ENCODE assay signal across 8 mouse cellular contexts in the genomic region with DNA sequence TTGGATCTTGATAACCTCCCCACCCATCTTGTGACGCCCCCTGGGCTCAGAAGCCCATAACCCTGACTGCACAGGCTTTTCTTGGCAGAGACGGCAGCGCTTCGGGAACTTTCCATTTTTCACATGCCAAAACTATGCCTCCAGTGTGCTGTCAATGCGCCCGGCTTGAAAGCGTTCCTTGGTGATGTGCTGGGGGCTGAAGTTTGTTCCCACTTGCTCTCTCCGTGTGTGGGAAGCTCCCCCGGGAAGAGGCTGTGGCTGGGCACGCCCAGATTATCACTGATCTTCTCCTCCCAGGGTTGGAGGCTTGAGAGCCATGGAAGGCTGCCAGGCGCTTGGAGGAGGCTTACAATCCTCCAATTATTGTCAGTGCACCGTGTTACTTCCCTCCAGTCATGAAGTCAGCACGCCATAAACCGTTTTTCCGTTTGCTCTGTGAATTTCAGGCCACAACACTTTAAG.
DNase-seq lines count a peak whose midpoint lies in the region; ATAC-seq lines count a peak whose summit lies in the region.

No protein-coding gene starts in this region.

- ATAC-seq in embryonic facial prominence, embryonic 15.5 days (ENCODE audit: insufficient number of reproducible peaks, low FRiP score, low TSS enrichment, low read depth) = peak; percentile 70; the same call in 1 of the 2 replicates
- no peak for ATAC-seq in liver, embryonic 11.5 days (replicated peaks; ENCODE audit: low FRiP score)
- no peak for ATAC-seq in neural tube, embryonic 12.5 days (ENCODE audit: low FRiP score, low read depth)

- peak overlapping the region; percentile 32 for H3K4me3 ChIP-seq in embryonic facial prominence, embryonic 15.5 days (replicated peaks)
- H3K4me3 ChIP-seq in liver, embryonic 11.5 days (ENCODE audit: low read depth, low read length) = no peak overlapping the region
- peak overlapping the region; percentile 22; the same call in 1 of the 2 replicates for H3K4me3 ChIP-seq in neural tube, embryonic 12.5 days

- peaks cover 3% of the 10 kb centered on the region; the same call in 1 of the 2 replicates for H3K27me3 ChIP-seq in embryonic facial prominence, embryonic 15.5 days
- no peaks in the 10 kb centered on the region; the same call in 1 of the 2 replicates for H3K27me3 ChIP-seq in liver, embryonic 11.5 days (replicated peaks; ENCODE audit: control insufficient read depth, insufficient read depth, low read length)
- H3K27me3 ChIP-seq in neural tube, embryonic 12.5 days (replicated peaks) = no peaks in the 10 kb centered on the region

- WGBS in embryonic facial prominence, embryonic 15.5 days = 3% methylated on average over 15 of the region's 15 CpGs
- WGBS in liver, embryonic 11.5 days = 22% methylated on average over 15 of the region's 15 CpGs
- WGBS in neural tube, embryonic 12.5 days = 20% methylated on average over 15 of the region's 15 CpGs

- no peaks in the 10 kb centered on the region for H3K36me3 ChIP-seq in embryonic facial prominence, embryonic 15.5 days
- H3K36me3 ChIP-seq in liver, embryonic 11.5 days (ENCODE audit: control insufficient read depth, insufficient read depth, low read length) = no peaks in the 10 kb centered on the region
- no peaks in the 10 kb centered on the region for H3K36me3 ChIP-seq in neural tube, embryonic 12.5 days

- no peak overlapping the region for H3K9ac ChIP-seq in embryonic facial prominence, embryonic 15.5 days
- no peak overlapping the region for H3K9ac ChIP-seq in liver, embryonic 11.5 days (ENCODE audit: low read depth, low read length)
- peak overlapping the region; percentile 17; the same call in 1 of the 2 replicates for H3K9ac ChIP-seq in neural tube, embryonic 12.5 days

- H3K27ac ChIP-seq in embryonic facial prominence, embryonic 15.5 days (replicated peaks) = peak overlapping the region; percentile 63
- no peak overlapping the region for H3K27ac ChIP-seq in liver, embryonic 11.5 days (ENCODE audit: low read depth, low read length)
- H3K27ac ChIP-seq in neural tube, embryonic 12.5 days = no peak overlapping the region

- H3K4me1 ChIP-seq in embryonic facial prominence, embryonic 15.5 days = peaks cover 17% of the 10 kb centered on the region
- no peaks in the 10 kb centered on the region for H3K4me1 ChIP-seq in liver, embryonic 11.5 days (replicated peaks; ENCODE audit: control insufficient read depth, insufficient read depth, low read length)
- H3K4me1 ChIP-seq in neural tube, embryonic 12.5 days = peaks cover 10% of the 10 kb centered on the region; the same call in 1 of the 2 replicates

- H3K4me2 ChIP-seq in embryonic facial prominence, embryonic 15.5 days (replicated peaks) = peak overlapping the region; percentile 61
- peak overlapping the region; percentile 26 for H3K4me2 ChIP-seq in liver, embryonic 11.5 days
- H3K4me2 ChIP-seq in neural tube, embryonic 12.5 days (replicated peaks) = peak overlapping the region; percentile 61

- no peaks in the 10 kb centered on the region for H3K9me3 ChIP-seq in embryonic facial prominence, embryonic 15.5 days (replicated peaks)
- H3K9me3 ChIP-seq in liver, embryonic 11.5 days (ENCODE audit: control insufficient read depth, low read length) = no peaks in the 10 kb centered on the region
- H3K9me3 ChIP-seq in neural tube, embryonic 12.5 days = no peaks in the 10 kb centered on the region

- peak; percentile 10 for DNase-seq in embryo, embryonic 10.5 days (ENCODE audit: low spot score)
- no peak for DNase-seq in embryo, embryonic 10 days (ENCODE audit: low spot score)
- DNase-seq in heart, adult 9 months (ENCODE audit: low spot score in 2 of 2) = peak; percentile 24 to 32
- peak; percentile 28 for DNase-seq in kidney, postnatal 14 days
- DNase-seq in liver, embryonic 11.5 days (ENCODE audit: low spot score) = no peak
- DNase-seq in urinary bladder, postnatal 4 days (ENCODE audit: low spot score in 2 of 2) = peak; percentile 49 to 67

Comparison
In these comparisons a context has a peak if more than half of its experiments do, and no peak if none do; other contexts are left out.
1. DNase-seq: peak in embryo, embryonic 10.5 days (single experiment), heart, adult 9 months (2 of 2), kidney, postnatal 14 days (single experiment) and urinary bladder, postnatal 4 days (2 of 2); none in embryo, embryonic 10 days (single experiment) and liver, embryonic 11.5 days (single experiment).
2. Peak in every context shown above with its lines, with median percentiles within 50 percentile points of each other: H3K4me2 ChIP-seq.